Mouse (Mus musculus): ENCODE measurements around the gene Ap5z1.

Ap5z1 gene

GRCm38 (mm10) chr5:142463461-142464454 lies at the start of gene Ap5z1:
Ap5z1 (plus strand) TSS chr5:142463944.
- peak; percentile 92 to 95 for DNase-seq (ENCODE audit: low spot score in 2 of 2)

GRCm38 (mm10) chr5:142415401-142415800 lies 48.3 kb upstream of the Ap5z1 start:
- DNase-seq (ENCODE audit: low spot score in 2 of 2): no peak

- peak; percentile 47 to 49 for DNase-seq (ENCODE audit: low spot score in 2 of 2)
Observed at GRCm38 (mm10) chr5:142416070-142416775, 47.5 kb upstream of the Ap5z1 start.

- DNase-seq (ENCODE audit: low spot score in 2 of 2): peak in 1 of 2 experiments; percentile 28
Observed at GRCm38 (mm10) chr5:142417104-142417503, 46.6 kb upstream of the Ap5z1 start.

GRCm38 (mm10) chr5:142417876-142418275 lies 45.9 kb upstream of the Ap5z1 start:
- no peak for DNase-seq (ENCODE audit: low spot score in 2 of 2)

- no peak for DNase-seq (ENCODE audit: low spot score in 2 of 2)
Observed at GRCm38 (mm10) chr5:142418419-142418818, 45.3 kb upstream of the Ap5z1 start.

- no peak for DNase-seq (ENCODE audit: low spot score in 2 of 2)
Observed at GRCm38 (mm10) chr5:142420317-142420716, 43.4 kb upstream of the Ap5z1 start.

- DNase-seq (ENCODE audit: low spot score in 2 of 2): no peak
Observed at GRCm38 (mm10) chr5:142420920-142421319, 42.8 kb upstream of the Ap5z1 start.

- peak in 1 of 2 experiments; percentile 2 for DNase-seq (ENCODE audit: low spot score in 2 of 2)
Observed at GRCm38 (mm10) chr5:142421886-142422285, 41.9 kb upstream of the Ap5z1 start.

- DNase-seq (ENCODE audit: low spot score in 2 of 2): no peak
Observed at GRCm38 (mm10) chr5:142423141-142423540, 40.6 kb upstream of the Ap5z1 start.

GRCm38 (mm10) chr5:142423701-142424100 lies 40.0 kb upstream of the Ap5z1 start:
- no peak for DNase-seq (ENCODE audit: low spot score in 2 of 2)

- no peak for DNase-seq (ENCODE audit: low spot score in 2 of 2)
Observed at GRCm38 (mm10) chr5:142424627-142425349, 39.0 kb upstream of the Ap5z1 start.

GRCm38 (mm10) chr5:142426476-142426875 lies 37.3 kb upstream of the Ap5z1 start:
- no peak for DNase-seq (ENCODE audit: low spot score in 2 of 2)

GRCm38 (mm10) chr5:142427876-142428275 lies 35.9 kb upstream of the Ap5z1 start:
- no peak for DNase-seq (ENCODE audit: low spot score in 2 of 2)

GRCm38 (mm10) chr5:142428691-142429090 lies 35.1 kb upstream of the Ap5z1 start:
- no peak for DNase-seq (ENCODE audit: low spot score in 2 of 2)

- DNase-seq (ENCODE audit: low spot score in 2 of 2): no peak
Observed at GRCm38 (mm10) chr5:142431029-142431428, 32.7 kb upstream of the Ap5z1 start.

- DNase-seq (ENCODE audit: low spot score in 2 of 2): no peak
Observed at GRCm38 (mm10) chr5:142431811-142432434, 31.8 kb upstream of the Ap5z1 start.

- no peak for DNase-seq (ENCODE audit: low spot score in 2 of 2)
Observed at GRCm38 (mm10) chr5:142432695-142433094, 31.0 kb upstream of the Ap5z1 start.

- DNase-seq (ENCODE audit: low spot score in 2 of 2): no peak
Observed at GRCm38 (mm10) chr5:142434052-142434451, 29.7 kb upstream of the Ap5z1 start.

- DNase-seq (ENCODE audit: low spot score in 2 of 2): peak; percentile 24 to 31
Observed at GRCm38 (mm10) chr5:142435736-142436135, 28.0 kb upstream of the Ap5z1 start.

- no peak for DNase-seq (ENCODE audit: low spot score in 2 of 2)
Observed at GRCm38 (mm10) chr5:142438380-142438938, 25.3 kb upstream of the Ap5z1 start.
